Mouse (Mus musculus) left cerebral cortex, adult 18-20 months (tissue): ENCODE measurements around the gene Hoxa11. TPM values are rescaled to one million over a fixed set of nuclear protein-coding genes. Genes with fewer than 3 reads are reported as not detected.

ENCODE experiments used
- DNase-seq, 2 experiments: peaks; one replicate each; pipeline ENCODE4 v3.0.0; 2021 to 2022; ENCODE audit warnings: low spot score in 2 of 2, mixed read lengths in 1 of 2
- total RNA-seq, 2 experiments: library from RNA; stranded (reverse); gene quantifications; 2 replicates each; pipeline ENCODE4 v1.2.3; 2021

Hoxa11 gene
- total RNA-seq, 2 experiments from 2014 or later, result not detected

GRCm38 (mm10) chr6:52248638-52249414 lies 3.2 kb upstream of the Hoxa11 start:
- no peak for DNase-seq

GRCm38 (mm10) chr6:52247766-52248637 lies 2.4 kb upstream of the Hoxa11 start:
- no peak for DNase-seq

GRCm38 (mm10) chr6:52246916-52247315 lies 1.3 kb upstream of the Hoxa11 start:
- no peak for DNase-seq

GRCm38 (mm10) chr6:52246403-52246803 lies 793 bp upstream of the Hoxa11 start:
- no peak for DNase-seq

GRCm38 (mm10) chr6:52245040-52245756 lies 412 bp downstream of the Hoxa11 start:
- no peak for DNase-seq

GRCm38 (mm10) chr6:52244471-52245039 lies 1.1 kb downstream of the Hoxa11 start:
- no peak for DNase-seq

- DNase-seq, result no peak
Measured at GRCm38 (mm10) chr6:52243681-52244121, 1.9 kb downstream of the Hoxa11 start.

GRCm38 (mm10) chr6:52242801-52243332 lies 2.7 kb downstream of the Hoxa11 start:
- DNase-seq, result no peak

- DNase-seq, result no peak
Measured at GRCm38 (mm10) chr6:52241001-52241621, 4.5 kb downstream of the Hoxa11 start.

GRCm38 (mm10) chr6:52240389-52241000 lies 5.1 kb downstream of the Hoxa11 start, which contains the start of gene Hoxa10:
Gene Hoxa10, minus strand, starts transcription at chr6:52240854.
- peak in 1 of 2 experiments; percentile 58 for DNase-seq

GRCm38 (mm10) chr6:52239625-52240388 lies 5.8 kb downstream of the Hoxa11 start:
- DNase-seq, result no peak

- no peak for DNase-seq
Measured at GRCm38 (mm10) chr6:52238976-52239375, 6.6 kb downstream of the Hoxa11 start.

- DNase-seq, result no peak
Measured at GRCm38 (mm10) chr6:52238155-52238545, 7.5 kb downstream of the Hoxa11 start.

- DNase-seq, result no peak
Measured at GRCm38 (mm10) chr6:52237346-52238154, 8.1 kb downstream of the Hoxa11 start.

- DNase-seq, result no peak
Measured at GRCm38 (mm10) chr6:52236806-52237205, 8.8 kb downstream of the Hoxa11 start.

GRCm38 (mm10) chr6:52235866-52236265 lies 9.7 kb downstream of the Hoxa11 start:
- DNase-seq, result no peak

- no peak for DNase-seq
Measured at GRCm38 (mm10) chr6:52235267-52235666, 10.3 kb downstream of the Hoxa11 start.
